Mouse (Mus musculus) liver, embryonic 13.5 days (tissue): ENCODE data around the gene Serbp1. TPM values are rescaled to one million over a fixed set of nuclear protein-coding genes. Genes with fewer than 3 reads are reported as not detected.
A peak's percentile ranks its signal among the peaks of the same experiment; 100 is the strongest.

Experiments used
- ATAC-seq: fragments of 200-750 bp; cut with Nextera tagmentation; 2 replicates; pipeline ENCODE4 v1.8.0; 2017; ENCODE audit warnings: low read depth, mild to moderate bottlenecking, moderate number of reproducible peaks, moderate library complexity
- DNase-seq: peaks from one replicate; pipeline ENCODE4 v3.0.0; 2022
- H3K27ac ChIP-seq: fragments of 300-500 bp; sonication (generic); 2 replicates; pipeline ENCODE4 v1.5.1; 2015; ENCODE audit warnings: moderate library complexity, mild to moderate bottlenecking, inconsistent platforms
- H3K27me3 ChIP-seq: fragments of 300-500 bp; sonication (generic); 2 replicates; pipeline ENCODE4 v1.6.1; 2015; ENCODE audit warnings: mild to moderate bottlenecking, inconsistent platforms
- H3K36me3 ChIP-seq: fragments of 300-500 bp; sonication (generic); 2 replicates; pipeline ENCODE4 v1.6.1; 2015; ENCODE audit warnings: mild to moderate bottlenecking, inconsistent platforms
- H3K4me1 ChIP-seq: fragments of 300-500 bp; sonication (generic); replicated peaks from 2 replicates; pipeline ENCODE4 v1.6.1; 2015; ENCODE audit warnings: inconsistent platforms
- H3K4me2 ChIP-seq: fragments of 300-500 bp; sonication (generic); 2 replicates; pipeline ENCODE4 v1.6.1; 2015; ENCODE audit warnings: inconsistent platforms, mild to moderate bottlenecking, moderate library complexity
- H3K4me3 ChIP-seq: fragments of 300-500 bp; sonication (generic); replicated peaks from 2 replicates; pipeline ENCODE4 v1.5.1; 2015; ENCODE audit warnings: mild to moderate bottlenecking, inconsistent platforms
- H3K9ac ChIP-seq: fragments of 300-500 bp; sonication (generic); 2 replicates; pipeline ENCODE4 v1.6.1; 2015; ENCODE audit warnings: mild to moderate bottlenecking, inconsistent platforms
- H3K9me3 ChIP-seq: fragments of 300-500 bp; sonication (generic); replicated peaks from 2 replicates; pipeline ENCODE4 v1.6.1; 2016; ENCODE audit warnings: inconsistent platforms
- WGBS: fragments of 180-500 bp; shearing (Covaris S2); methylation state at CpG from one replicate; pipeline ENCODE4 v1.1.7; 2015; ENCODE audit not compliant: insufficient replicate concordance; 5-methylcytosine and 5-hydroxymethylcytosine counted together
- polyA plus RNA-seq: library from polyadenylated mRNA; unstranded; fragments of >200 nt; fragmentation: Nextera tagmentation; extraction: Ambion mirVana; gene quantifications from 2 replicates; pipeline ENCODE4 v1.2.1, GENCODE M21; 2015

Serbp1 gene
- 397 and 437 TPM in 2 replicates for polyA plus RNA-seq

DNA sequence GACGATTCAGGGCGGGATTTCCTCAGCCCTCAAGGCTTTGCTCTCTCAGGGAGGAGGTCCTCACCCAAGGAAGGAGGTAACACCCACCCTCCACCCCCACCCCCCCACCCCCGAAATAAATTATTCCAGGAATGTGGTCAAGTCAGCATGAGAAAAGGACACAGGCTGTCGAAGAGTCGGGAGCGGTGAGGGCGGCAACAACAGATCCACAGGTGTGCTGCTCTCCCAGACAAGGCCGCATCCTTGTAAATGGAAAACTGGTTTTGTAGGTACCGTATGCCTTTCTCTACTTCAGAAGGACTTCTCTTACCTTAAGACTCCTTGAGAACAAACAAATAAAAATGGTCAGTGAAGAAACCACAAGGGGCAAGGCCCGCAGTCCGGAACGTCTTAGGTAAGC lies at the start of gene Serbp1:
TSS of gene Serbp1 (plus strand) at position 200 of the 400 bp plus-strand sequence.
- DNase-seq: no peak
- Histone ChIP-seq H3K4me1 (no peaks in the 10 kb centered on the region), H3K27ac (no peak within 1 kb of the TSS), H3K4me3 (no peak within 1 kb of the TSS), H3K9ac (no peak within 1 kb of the TSS), H3K4me2 (no peak within 1 kb of the TSS), H3K27me3 (no peaks in the 10 kb centered on the region), H3K9me3 (no peaks in the 10 kb centered on the region), H3K36me3 (no peaks in the 10 kb centered on the region)
- 54% methylated on average over 12 of the region's 12 CpGs for WGBS
- ATAC-seq: no peak

DNA sequence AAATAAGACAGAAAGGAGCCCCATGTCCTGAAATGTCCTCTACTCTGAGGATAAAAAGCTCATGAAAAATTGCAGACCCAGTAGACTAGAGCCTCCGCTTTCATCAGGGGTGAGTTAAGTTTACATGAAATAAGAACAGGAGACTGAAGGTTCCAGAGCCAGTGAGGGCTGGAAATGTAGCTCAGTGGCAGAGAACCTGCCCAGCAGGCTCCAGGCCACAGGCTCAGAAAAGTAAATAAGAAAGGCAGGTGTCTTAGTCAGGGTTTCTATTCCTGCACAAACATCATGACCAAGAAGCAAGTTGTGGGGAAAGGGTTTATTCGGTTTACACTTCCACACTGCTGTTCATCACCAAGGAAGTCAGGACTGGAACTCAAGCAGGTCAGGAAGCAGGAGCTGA lies 44.4 kb upstream of the Serbp1 start:
- Histone ChIP-seq H3K9me3 (no peaks in the 10 kb centered on the region), H3K4me1 (peaks cover 9% of the 10 kb centered on the region; the same call in 1 of the 2 replicates), H3K4me3 (no peak overlapping the region), H3K4me2 (no peak overlapping the region), H3K9ac (no peak overlapping the region), H3K27ac (no peak overlapping the region), H3K36me3 (no peaks in the 10 kb centered on the region), H3K27me3 (no peaks in the 10 kb centered on the region)
- WGBS: 70% methylated on average over 2 of the region's 2 CpGs
- DNase-seq (no peak), ATAC-seq (no peak)

DNA sequence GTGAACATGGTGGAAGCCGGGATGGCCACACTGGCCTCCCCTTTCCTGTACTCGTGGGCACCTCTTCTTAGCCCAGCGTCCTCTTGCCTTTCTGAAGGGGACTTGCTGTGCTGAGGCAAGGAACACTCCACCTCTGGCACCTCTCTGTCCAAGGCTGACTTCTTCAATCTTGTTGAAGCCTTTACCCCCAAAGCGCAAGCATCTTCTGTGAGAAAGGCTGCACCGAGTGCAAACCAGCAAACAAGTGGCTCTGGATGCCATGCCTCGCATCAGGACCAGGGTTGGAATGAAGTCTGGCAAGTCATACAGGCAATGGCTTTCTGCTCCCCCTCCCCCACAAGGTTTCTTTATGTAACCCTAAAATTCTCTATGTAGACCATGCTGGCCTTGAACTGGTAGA lies 43.4 kb upstream of the Serbp1 start:
- no peak overlapping the region for H3K4me2 ChIP-seq
- H3K4me3 ChIP-seq: no peak overlapping the region
- no peak overlapping the region for H3K27ac ChIP-seq
- H3K36me3 ChIP-seq: no peaks in the 10 kb centered on the region
- no peaks in the 10 kb centered on the region for H3K9me3 ChIP-seq
- H3K4me1 ChIP-seq: 0 out of 2 replicates have a peak, but pooled peaks cover 8% of the 10 kb centered on the region
- WGBS: 72% methylated on average over 6 of the region's 6 CpGs
- DNase-seq (no peak), ATAC-seq (no peak)
- H3K9ac ChIP-seq: no peak overlapping the region
- H3K27me3 ChIP-seq: no peaks in the 10 kb centered on the region

DNA sequence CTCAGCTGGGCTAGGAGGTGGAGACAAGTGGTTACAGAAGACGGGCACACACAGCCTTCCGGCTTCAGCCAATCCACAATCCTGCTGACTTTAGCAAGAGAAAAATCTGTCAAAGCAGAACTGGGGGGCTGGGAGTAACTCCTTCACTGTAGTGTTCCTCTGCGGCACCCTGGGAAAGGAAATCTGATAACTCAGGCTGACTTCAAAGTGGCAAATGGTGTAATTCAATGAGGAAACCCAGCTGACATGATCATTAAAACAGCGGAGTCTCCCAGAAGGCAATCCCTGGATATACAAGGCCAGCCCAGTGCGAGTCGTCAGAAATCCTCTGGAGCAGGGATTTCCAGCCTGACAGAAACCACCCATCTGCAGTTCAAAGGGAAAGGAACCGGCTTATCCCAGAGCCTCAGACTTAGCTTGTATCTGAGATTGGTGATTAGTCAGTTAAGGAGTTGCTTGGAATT lies 42.8 kb upstream of the Serbp1 start:
- 0 out of 2 replicates have a peak, but pooled peaks cover 8% of the 10 kb centered on the region for H3K4me1 ChIP-seq
- DNase-seq (no peak), ATAC-seq (no peak)
- H3K4me2 ChIP-seq: no peak overlapping the region
- WGBS: 18% methylated on average over 7 of the region's 7 CpGs
- H3K9me3 ChIP-seq: no peaks in the 10 kb centered on the region
- no peaks in the 10 kb centered on the region for H3K27me3 ChIP-seq
- H3K4me3 ChIP-seq: no peak overlapping the region
- H3K36me3 ChIP-seq: no peaks in the 10 kb centered on the region
- H3K9ac ChIP-seq: no peak overlapping the region
- no peak overlapping the region for H3K27ac ChIP-seq

DNA sequence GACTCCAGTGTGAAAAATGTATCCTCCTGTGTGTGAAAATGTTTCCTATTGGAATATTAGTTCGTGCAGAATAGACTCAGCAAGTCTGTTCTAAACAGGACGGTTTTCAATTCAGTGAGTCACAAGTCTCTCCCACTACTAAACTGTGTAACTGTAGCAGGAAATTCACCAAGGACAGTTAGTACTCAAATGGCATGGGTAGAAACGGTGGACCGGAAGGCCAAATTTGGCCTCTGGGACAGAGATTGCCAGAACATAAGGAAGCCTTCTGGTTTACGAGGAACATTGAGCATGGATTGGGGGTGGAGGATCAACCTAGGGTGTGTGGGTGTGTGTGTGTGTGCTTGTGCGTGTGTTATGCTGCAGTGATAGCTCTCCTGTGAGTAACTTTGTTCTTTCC lies 41.2 kb upstream of the Serbp1 start:
- H3K36me3 ChIP-seq: no peaks in the 10 kb centered on the region
- no peak overlapping the region for H3K27ac ChIP-seq
- ATAC-seq: no peak
- no peak for DNase-seq
- 0 out of 2 replicates have a peak, but pooled peaks cover 8% of the 10 kb centered on the region for H3K4me1 ChIP-seq
- no peak overlapping the region for H3K4me2 ChIP-seq
- H3K9me3 ChIP-seq: no peaks in the 10 kb centered on the region
- no peak overlapping the region for H3K9ac ChIP-seq
- H3K27me3 ChIP-seq: no peaks in the 10 kb centered on the region
- H3K4me3 ChIP-seq: no peak overlapping the region
- WGBS: 72% methylated on average over 6 of the region's 6 CpGs

DNA sequence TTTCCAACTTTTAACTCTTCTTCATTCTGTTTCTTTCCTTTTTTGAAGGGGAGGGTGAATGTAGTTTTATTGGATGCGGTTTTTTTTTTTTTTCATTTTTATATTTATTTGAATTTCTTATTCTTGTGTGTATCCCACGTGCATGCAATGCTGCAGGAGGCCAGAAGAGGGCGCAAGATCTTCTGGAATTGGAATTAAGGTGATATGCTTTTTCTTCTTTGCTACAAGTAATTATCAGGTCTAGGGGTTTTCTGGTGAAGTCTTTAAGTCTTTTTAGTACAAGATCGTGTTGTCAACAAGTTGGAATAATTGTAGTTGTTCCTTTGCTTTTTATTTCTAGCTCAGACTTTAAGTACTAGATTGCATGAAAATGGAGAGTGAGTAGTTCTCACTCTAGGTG lies 39.9 kb upstream of the Serbp1 start:
- H3K4me3 ChIP-seq: no peak overlapping the region
- no peak for ATAC-seq
- H3K4me2 ChIP-seq: no peak overlapping the region
- WGBS: 10% methylated on average over 4 of the region's 4 CpGs
- H3K27ac ChIP-seq: no peak overlapping the region
- no peak overlapping the region for H3K9ac ChIP-seq
- peak; percentile 21 for DNase-seq
- 0 out of 2 replicates have a peak, but pooled peaks cover 8% of the 10 kb centered on the region for H3K4me1 ChIP-seq
- no peaks in the 10 kb centered on the region for H3K27me3 ChIP-seq
- H3K9me3 ChIP-seq: no peaks in the 10 kb centered on the region
- H3K36me3 ChIP-seq: no peaks in the 10 kb centered on the region

DNA sequence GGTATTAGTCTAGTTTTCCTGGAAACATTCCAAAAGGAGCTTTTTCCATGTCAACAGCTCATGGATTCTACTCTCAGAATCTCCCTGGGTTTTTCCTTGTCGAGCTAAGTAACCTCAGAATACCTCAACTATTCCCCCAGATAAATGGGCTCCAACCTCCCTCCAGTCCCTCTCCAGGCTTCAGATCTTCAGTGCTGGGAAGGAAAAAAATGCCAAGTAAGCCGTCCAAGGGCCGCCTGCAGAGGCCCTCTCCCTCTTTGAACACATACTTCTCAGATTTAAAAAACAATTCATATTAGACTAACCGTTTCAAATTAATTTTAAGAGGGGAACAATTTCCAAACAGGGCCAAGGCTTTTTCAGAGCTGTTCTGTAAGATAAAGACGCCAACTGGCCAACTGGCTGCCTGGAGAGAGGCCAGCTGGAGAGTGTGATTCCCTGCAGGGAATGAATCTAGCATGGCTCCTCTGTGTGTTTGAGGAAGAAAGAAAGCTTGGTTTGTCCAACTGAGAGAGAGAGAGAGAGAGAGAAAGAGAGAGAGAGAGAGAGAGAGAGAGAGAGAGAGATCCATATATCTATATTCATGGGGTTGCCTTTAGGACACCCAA lies 37.2 kb upstream of the Serbp1 start:
- WGBS: 51% methylated on average over 5 of the region's 5 CpGs

DNA sequence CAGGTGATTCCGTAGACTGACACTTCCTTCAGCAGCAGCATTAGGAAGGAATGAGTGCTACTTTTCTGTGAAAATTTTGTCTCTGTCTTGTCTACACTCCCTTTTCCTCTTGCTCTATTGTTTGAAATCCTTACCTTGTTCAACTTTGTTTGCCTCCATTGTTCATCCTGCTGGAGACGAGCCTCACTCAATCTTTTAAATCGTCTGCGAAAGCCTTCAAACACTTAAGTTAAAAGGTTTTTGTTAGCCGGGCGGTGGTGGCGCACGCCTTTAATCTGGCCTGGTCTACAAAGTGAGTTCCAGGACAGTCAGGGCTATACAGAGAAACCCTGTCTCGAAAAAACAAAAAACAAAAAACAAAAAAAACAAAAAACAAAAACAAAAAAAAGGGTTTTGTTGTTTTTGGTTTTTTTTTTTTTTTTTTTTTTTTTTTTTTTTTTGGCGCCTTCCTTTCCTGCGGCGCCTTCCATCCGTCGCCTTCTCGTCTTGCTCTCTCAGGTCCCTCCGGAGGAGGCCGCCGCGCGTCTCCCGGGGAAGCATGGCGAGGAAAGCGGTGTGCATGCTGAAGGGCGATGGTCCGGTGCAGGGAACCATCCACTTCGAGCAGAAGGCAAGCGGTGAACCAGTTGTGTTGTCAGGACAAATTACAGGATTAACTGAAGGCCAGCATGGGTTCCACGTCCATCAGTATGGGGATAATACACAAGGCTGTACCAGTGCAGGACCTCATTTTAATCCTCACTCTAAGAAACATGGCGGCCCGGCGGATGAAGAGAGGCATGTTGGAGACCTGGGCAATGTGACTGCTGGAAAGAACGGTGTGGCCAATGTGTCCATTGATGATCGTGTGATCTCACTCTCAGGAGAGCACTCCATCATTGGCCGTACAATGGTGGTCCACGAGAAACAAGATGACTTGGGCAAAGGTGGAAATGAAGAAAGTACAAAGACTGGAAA lies 32.6 kb upstream of the Serbp1 start:
- Histone ChIP-seq H3K9ac (no peak overlapping the region), H3K27ac (no peak overlapping the region), H3K27me3 (no peaks in the 10 kb centered on the region), H3K4me3 (no peak overlapping the region), H3K4me2 (no peak overlapping the region), H3K4me1 (no peaks in the 10 kb centered on the region), H3K36me3 (no peaks in the 10 kb centered on the region), H3K9me3 (no peaks in the 10 kb centered on the region)
- WGBS: 73% methylated on average over 35 of the region's 35 CpGs
- DNase-seq (no peak), ATAC-seq (no peak)

More for the DNA sequence above, 37.2 kb upstream of the Serbp1 start:
- Histone ChIP-seq H3K36me3 (no peaks in the 10 kb centered on the region), H3K9me3 (no peaks in the 10 kb centered on the region), H3K4me3 (no peak overlapping the region), H3K4me2 (no peak overlapping the region), H3K27ac (no peak overlapping the region), H3K27me3 (no peaks in the 10 kb centered on the region), H3K4me1 (no peaks in the 10 kb centered on the region), H3K9ac (no peak overlapping the region)
- ATAC-seq: no peak
- no peak for DNase-seq

DNA sequence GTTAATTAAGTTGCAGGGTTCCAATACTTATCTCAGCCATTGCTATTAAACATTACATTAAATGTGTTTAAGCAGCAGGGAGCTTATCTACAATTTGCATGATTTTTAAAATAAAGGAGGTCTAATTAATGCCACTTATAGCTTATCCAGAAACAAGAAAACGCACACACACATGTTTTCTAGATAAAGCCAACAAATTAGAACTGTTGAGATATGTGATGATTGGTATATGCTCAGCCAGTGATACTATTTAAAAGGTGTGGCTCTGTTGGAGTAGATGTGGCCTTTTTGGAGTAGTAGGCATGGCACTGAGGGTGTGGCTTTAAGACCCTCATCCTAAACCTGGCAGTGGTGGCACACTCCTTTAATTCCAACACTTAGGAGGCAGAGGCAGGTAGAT lies 25.6 kb upstream of the Serbp1 start:
- H3K36me3 ChIP-seq: no peaks in the 10 kb centered on the region
- WGBS: 64% methylated on average over 1 of the region's 1 CpGs
- no peak for DNase-seq
- no peak for ATAC-seq
- no peaks in the 10 kb centered on the region for H3K4me1 ChIP-seq
- no peaks in the 10 kb centered on the region for H3K9me3 ChIP-seq
- no peak overlapping the region for H3K27ac ChIP-seq
- H3K27me3 ChIP-seq: no peaks in the 10 kb centered on the region
- H3K9ac ChIP-seq: no peak overlapping the region
- no peak overlapping the region for H3K4me3 ChIP-seq
- H3K4me2 ChIP-seq: no peak overlapping the region

DNA sequence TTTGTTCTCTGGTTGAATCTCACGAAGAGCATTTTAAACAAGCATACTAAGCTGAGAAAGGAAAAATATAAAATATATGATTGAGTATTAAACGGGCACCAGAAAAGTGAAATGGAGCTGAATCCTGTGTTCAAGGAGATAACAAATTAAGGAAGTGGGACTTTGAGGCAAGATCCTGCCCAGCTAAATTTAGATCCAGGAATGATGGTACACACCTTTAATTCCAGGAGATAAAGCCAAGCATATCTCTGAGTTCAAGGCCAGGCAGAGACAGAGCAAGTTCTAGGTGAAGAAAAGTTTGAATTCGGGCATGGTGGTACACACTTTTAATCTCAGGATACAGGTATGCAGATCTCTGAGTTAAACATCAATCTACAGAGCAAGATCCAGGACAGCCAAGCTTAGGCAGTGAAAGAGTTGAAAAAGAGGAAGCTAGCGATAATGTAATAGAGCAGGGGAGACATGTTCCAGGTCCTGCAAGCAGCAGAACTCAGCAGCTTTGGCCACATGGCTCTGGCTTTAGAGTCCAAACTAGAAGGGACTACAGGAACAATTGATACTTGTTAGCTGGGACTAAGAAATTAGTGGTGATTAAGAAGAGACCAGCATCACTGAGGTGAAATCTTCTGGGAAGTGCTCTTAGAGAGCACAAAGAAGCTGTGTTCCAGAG lies 24.4 kb upstream of the Serbp1 start:
- Histone ChIP-seq H3K4me2 (no peak overlapping the region), H3K9ac (no peak overlapping the region), H3K9me3 (no peaks in the 10 kb centered on the region), H3K36me3 (no peaks in the 10 kb centered on the region), H3K27me3 (no peaks in the 10 kb centered on the region), H3K4me1 (no peaks in the 10 kb centered on the region), H3K27ac (no peak overlapping the region), H3K4me3 (no peak overlapping the region)
- DNase-seq (no peak), ATAC-seq (no peak)
- WGBS: 54% methylated on average over 4 of the region's 4 CpGs

DNA sequence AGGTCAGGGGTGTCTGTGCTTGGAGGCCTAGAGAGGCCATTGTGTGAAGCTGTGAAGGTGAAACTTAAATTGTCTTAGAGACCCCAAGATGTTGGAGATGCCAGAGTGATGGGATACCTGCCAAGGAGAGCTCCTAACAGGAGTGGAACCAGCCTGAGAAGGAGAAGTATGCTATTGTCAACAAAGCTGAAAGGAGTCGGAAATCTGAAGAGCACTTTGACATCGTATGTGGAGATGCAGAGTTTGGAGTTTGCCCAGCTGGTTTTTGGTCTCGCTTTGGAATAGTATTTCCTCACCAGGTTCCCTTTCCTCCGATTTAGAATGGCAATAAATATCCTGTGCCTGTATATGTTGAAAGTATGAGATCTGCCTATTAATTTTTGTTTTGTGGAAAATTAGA lies 20.6 kb upstream of the Serbp1 start:
- H3K4me2 ChIP-seq: no peak overlapping the region
- no peak for DNase-seq
- no peaks in the 10 kb centered on the region for H3K9me3 ChIP-seq
- no peaks in the 10 kb centered on the region for H3K4me1 ChIP-seq
- H3K27ac ChIP-seq: no peak overlapping the region
- H3K27me3 ChIP-seq: no peaks in the 10 kb centered on the region
- H3K4me3 ChIP-seq: no peak overlapping the region
- H3K9ac ChIP-seq: no peak overlapping the region
- ATAC-seq: no peak
- WGBS: 67% methylated on average over 4 of the region's 4 CpGs
- H3K36me3 ChIP-seq: no peaks in the 10 kb centered on the region
